Mouse (Mus musculus): ENCODE data around the gene Afmid.

DNA sequence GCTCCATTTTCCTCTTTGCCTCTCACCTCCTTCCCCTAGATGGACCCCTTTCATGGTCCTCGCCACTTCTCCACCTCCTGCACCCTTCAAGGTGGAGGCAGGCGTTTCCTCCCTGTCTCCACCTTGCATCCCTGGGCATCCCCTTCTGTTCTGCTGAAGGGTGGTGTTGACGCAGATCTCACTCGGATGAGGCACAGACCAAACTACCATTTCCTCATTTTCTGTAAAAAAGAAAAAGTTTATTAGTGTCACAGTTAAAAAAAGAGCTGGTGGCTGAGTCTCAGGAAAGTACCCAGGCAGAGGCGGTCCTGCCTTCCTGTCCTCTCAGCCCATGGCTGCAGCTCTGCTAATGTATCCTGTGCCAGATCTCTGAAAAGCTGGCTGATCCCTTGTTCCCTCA, 26.6 kb upstream of the Afmid start:
- TF ChIP-seq POLR2A (IDR thresholded peaks at IDR 0.05; ENCODE audit: insufficient read depth, low read depth, low read length) (no peak), CTCF (IDR thresholded peaks at IDR 0.05) (no peak)

Data from heart, adult 2 months (tissue).